10 mouse cellular contexts compared by ENCODE assay signal in genomic region chr5:110222757-110223156, GRCm38 (mm10).
"Had no signal": no experiment of that assay in that cellular context is flagged by ENCODE, and none has a peak within 500 bp of the region (broad histone marks: within the 10 kb centered on the region; RNA-seq: fewer than 3 reads in every experiment).

No protein-coding gene starts in this region.

- DNase-seq: kidney, postnatal 10 days; kidney, postnatal 4 days; lung, embryonic 14.5 days; lung, postnatal 10 days; lung, postnatal 4 days; retina, postnatal 1 day; right cerebral cortex, postnatal 4 days; spleen, adult 18-20 months; thymus, adult 2 months; thymus, postnatal 25 days had no signal
